Mouse (Mus musculus) liver, embryonic 13.5 days (tissue): ENCODE measurements around the gene Pla2g10. TPM values are rescaled to one million over a fixed set of nuclear protein-coding genes. Genes with fewer than 3 reads are reported as not detected.
A peak's percentile ranks its signal among the peaks of the same experiment; 100 is the strongest.
"Not testable (repeated sequence)": the region's sequence is repeated elsewhere in the genome, so short reads cannot be mapped to it uniquely, and the experiment has no call there.

Source experiments
- ATAC-seq: fragments of 200-750 bp; cut with Nextera tagmentation; 2 replicates; pipeline ENCODE4 v1.8.0; 2017; ENCODE audit warnings: low read depth, mild to moderate bottlenecking, moderate number of reproducible peaks, moderate library complexity
- DNase-seq: peaks from one replicate; pipeline ENCODE4 v3.0.0; 2022
- H3K27ac ChIP-seq: fragments of 300-500 bp; sonication (generic); 2 replicates; pipeline ENCODE4 v1.5.1; 2015; ENCODE audit warnings: moderate library complexity, mild to moderate bottlenecking, inconsistent platforms
- H3K27me3 ChIP-seq: fragments of 300-500 bp; sonication (generic); 2 replicates; pipeline ENCODE4 v1.6.1; 2015; ENCODE audit warnings: mild to moderate bottlenecking, inconsistent platforms
- H3K36me3 ChIP-seq: fragments of 300-500 bp; sonication (generic); 2 replicates; pipeline ENCODE4 v1.6.1; 2015; ENCODE audit warnings: mild to moderate bottlenecking, inconsistent platforms
- H3K4me1 ChIP-seq: fragments of 300-500 bp; sonication (generic); replicated peaks from 2 replicates; pipeline ENCODE4 v1.6.1; 2015; ENCODE audit warnings: inconsistent platforms
- H3K4me2 ChIP-seq: fragments of 300-500 bp; sonication (generic); 2 replicates; pipeline ENCODE4 v1.6.1; 2015; ENCODE audit warnings: inconsistent platforms, mild to moderate bottlenecking, moderate library complexity
- H3K4me3 ChIP-seq: fragments of 300-500 bp; sonication (generic); replicated peaks from 2 replicates; pipeline ENCODE4 v1.5.1; 2015; ENCODE audit warnings: mild to moderate bottlenecking, inconsistent platforms
- H3K9ac ChIP-seq: fragments of 300-500 bp; sonication (generic); 2 replicates; pipeline ENCODE4 v1.6.1; 2015; ENCODE audit warnings: mild to moderate bottlenecking, inconsistent platforms
- H3K9me3 ChIP-seq: fragments of 300-500 bp; sonication (generic); replicated peaks from 2 replicates; pipeline ENCODE4 v1.6.1; 2016; ENCODE audit warnings: inconsistent platforms
- WGBS: fragments of 180-500 bp; shearing (Covaris S2); methylation state at CpG from one replicate; pipeline ENCODE4 v1.1.7; 2015; ENCODE audit not compliant: insufficient replicate concordance; 5-methylcytosine and 5-hydroxymethylcytosine counted together
- polyA plus RNA-seq: library from polyadenylated mRNA; unstranded; fragments of >200 nt; fragmentation: Nextera tagmentation; extraction: Ambion mirVana; gene quantifications from 2 replicates; pipeline ENCODE4 v1.2.1, GENCODE M21; 2015

Pla2g10 gene
- polyA plus RNA-seq, 1 experiment from 2014 or later: not detected

GRCm38 (mm10) chr16:13671685-13672385 lies 58.9 kb downstream of the Pla2g10 start, which contains the start of the genes Bfar and 3110001I22Rik:
Bfar (plus strand) TSS chr16:13671858.
3110001I22Rik (plus strand) TSS chr16:13671929.
- Histone ChIP-seq H3K9ac (peak within 1 kb of the TSS; percentile 91), H3K4me3 (peak within 1 kb of the TSS; percentile 92), H3K4me2 (peak within 1 kb of the TSS; percentile 93), H3K27ac (peak within 1 kb of the TSS; percentile 84), H3K9me3 (no peaks in the 10 kb centered on the region), H3K27me3 (no peaks in the 10 kb centered on the region), H3K36me3 (peaks cover 7% of the 10 kb centered on the region), H3K4me1 (peaks cover 44% of the 10 kb centered on the region)
- ATAC-seq: peak; percentile 82
- DNase-seq: peak; percentile 88
- WGBS: under 1% methylated on average over 54 of the region's 54 CpGs

- not testable (repeated sequence) for H3K27me3 ChIP-seq, H3K36me3 ChIP-seq, ATAC-seq, H3K9me3 ChIP-seq
- peak; percentile 6 for DNase-seq
- H3K4me3 ChIP-seq: peak overlapping the region; percentile 92
- peaks cover 46% of the 10 kb centered on the region for H3K4me1 ChIP-seq
- H3K27ac ChIP-seq: peak overlapping the region; percentile 84
- peak overlapping the region; percentile 91; the same call in 1 of the 2 replicates for H3K9ac ChIP-seq
- peak overlapping the region; percentile 93 for H3K4me2 ChIP-seq
- WGBS: 48% methylated on average over 5 of the region's 5 CpGs
These were observed 59.9 kb downstream of the Pla2g10 start for GRCm38 (mm10) chr16:13670896-13671295.

- Histone ChIP-seq H3K9ac (no peak overlapping the region), H3K36me3 (peaks cover 14% of the 10 kb centered on the region), H3K27ac (0 out of 2 replicates have a peak overlapping the region, but pooled peaks have one; percentile 11), H3K4me1 (peaks cover 46% of the 10 kb centered on the region), H3K4me2 (0 out of 2 replicates have a peak overlapping the region, but pooled peaks have one; percentile 78), H3K4me3 (no peak overlapping the region), H3K9me3 (no peaks in the 10 kb centered on the region), H3K27me3 (no peaks in the 10 kb centered on the region)
- no peak for ATAC-seq
- no peak for DNase-seq
- WGBS: 77% methylated on average over 1 of the region's 1 CpGs
These were observed 61.5 kb downstream of the Pla2g10 start for GRCm38 (mm10) chr16:13669282-13669681.

- H3K36me3 ChIP-seq: peaks cover 15% of the 10 kb centered on the region
- ATAC-seq (no peak), DNase-seq (peak; percentile 8)
- H3K9me3 ChIP-seq: no peaks in the 10 kb centered on the region
- peak overlapping the region; percentile 75 for H3K27ac ChIP-seq
- H3K4me3 ChIP-seq: peak overlapping the region; percentile 74
- peak overlapping the region; percentile 78 for H3K4me2 ChIP-seq
- peaks cover 46% of the 10 kb centered on the region for H3K4me1 ChIP-seq
- peak overlapping the region; percentile 81 for H3K9ac ChIP-seq
- 60% methylated on average over 10 of the region's 10 CpGs for WGBS
- no peaks in the 10 kb centered on the region for H3K27me3 ChIP-seq
These were observed 62.2 kb downstream of the Pla2g10 start for GRCm38 (mm10) chr16:13668402-13669108.

GRCm38 (mm10) chr16:13667878-13668343 lies 62.9 kb downstream of the Pla2g10 start, which contains the start of gene Parn:
Parn (minus strand) TSS chr16:13668170.
- H3K4me1 ChIP-seq: peaks cover 40% of the 10 kb centered on the region
- H3K27me3 ChIP-seq: no peaks in the 10 kb centered on the region
- peak within 1 kb of the TSS; percentile 75 for H3K27ac ChIP-seq
- DNase-seq: peak; percentile 91
- peaks cover 21% of the 10 kb centered on the region for H3K36me3 ChIP-seq
- ATAC-seq: peak; percentile 81
- peak within 1 kb of the TSS; percentile 74 for H3K4me3 ChIP-seq
- peak within 1 kb of the TSS; percentile 78 for H3K4me2 ChIP-seq
- under 1% methylated on average over 35 of the region's 35 CpGs for WGBS
- peak within 1 kb of the TSS; percentile 81 for H3K9ac ChIP-seq
- H3K9me3 ChIP-seq: no peaks in the 10 kb centered on the region

Other genes starting within 250 kb of the Pla2g10 start
- gene Parn, start 62.8 kb downstream of the Pla2g10 start, polyA plus RNA-seq: 21.5 and 24.9 TPM in 2 replicates
- gene Bfar, start 59.1 kb downstream of the Pla2g10 start, polyA plus RNA-seq: 14.1 and 14.9 TPM in 2 replicates
- gene 3110001I22Rik, start 59.1 kb downstream of the Pla2g10 start, polyA plus RNA-seq: 3.0 and 3.1 TPM in 2 replicates
- gene Rrn3, start 49.7 kb upstream of the Pla2g10 start, polyA plus RNA-seq: 34.9 and 41.0 TPM in 2 replicates
- 44.7 and 45.3 TPM in 2 replicates for gene Ntan1, start 87.9 kb upstream of the Pla2g10 start, polyA plus RNA-seq
- 24.2 and 28.0 TPM in 2 replicates for gene Pdxdc1, start 172.1 kb upstream of the Pla2g10 start, polyA plus RNA-seq
- 1.1 and 1.4 TPM in 2 replicates for gene Mpv17l, start 172.2 kb upstream of the Pla2g10 start, polyA plus RNA-seq